Mouse (Mus musculus) small intestine, adult 2 months (tissue): ENCODE data around the gene Sms. TPM values are rescaled to one million over a fixed set of nuclear protein-coding genes. Genes with fewer than 3 reads are reported as not detected.

Experiments
- H3K27ac ChIP-seq: fragments of 200-500 bp; 2 replicates; pipeline ENCODE4 v1.5.1; 2012; ENCODE audit warnings: low read depth, low read length, control low read depth, inconsistent platforms; ENCODE audit not compliant: insufficient read depth
- H3K27me3 ChIP-seq: fragments of 200-500 bp; 2 replicates; pipeline ENCODE4 v1.6.1; 2012; ENCODE audit warnings: mild to moderate bottlenecking, moderate library complexity, low read length, inconsistent platforms; ENCODE audit not compliant: control insufficient read depth, insufficient read depth
- H3K36me3 ChIP-seq: fragments of 200-500 bp; 2 replicates; pipeline ENCODE4 v1.6.1; 2012; ENCODE audit warnings: mild to moderate bottlenecking, low read length, control low read depth, inconsistent platforms; ENCODE audit not compliant: control insufficient read depth, insufficient read depth
- H3K4me1 ChIP-seq: fragments of 200-500 bp; 2 replicates; pipeline ENCODE4 v1.6.1; 2012; ENCODE audit warnings: low read length, inconsistent platforms, mixed read lengths; ENCODE audit not compliant: control insufficient read depth, insufficient read depth, insufficient read length
- H3K4me3 ChIP-seq: fragments of 200-500 bp; 2 replicates; pipeline ENCODE4 v1.5.1; 2012; ENCODE audit warnings: low read depth, mild to moderate bottlenecking, control low read depth, inconsistent platforms, low read length, moderate library complexity
- CTCF ChIP-seq: fragments of 200-500 bp; IDR thresholded peaks from 2 replicates; pipeline ENCODE4 v1.5.1; 2012; ENCODE audit warnings: low read depth, mild to moderate bottlenecking, control low read depth, inconsistent platforms, low read length, moderate library complexity, mixed read lengths; ENCODE audit not compliant: insufficient replicate concordance, insufficient read length; ENCODE audit errors: extremely low read depth
- POLR2A ChIP-seq: fragments of 200-500 bp; IDR thresholded peaks from 2 replicates; pipeline ENCODE4 v1.6.1; 2012; ENCODE audit warnings: low read depth, mild to moderate bottlenecking, control low read depth, inconsistent platforms, low read length, moderate library complexity
- WGBS: fragments of 180-500 bp; shearing (Covaris S2); methylation state at CpG from one replicate; pipeline ENCODE4 v1.1.7; 2018; 5-methylcytosine and 5-hydroxymethylcytosine counted together
- polyA plus RNA-seq: library from polyadenylated mRNA; depleted of rRNA; stranded (reverse); fragments of >200 nt; gene quantifications from 2 replicates; pipeline ENCODE4 v1.2.3, GENCODE M21; 2012; rRNA removed

Gene Sms
- polyA plus RNA-seq = 5.4 and 5.5 TPM in 2 replicates

DNA sequence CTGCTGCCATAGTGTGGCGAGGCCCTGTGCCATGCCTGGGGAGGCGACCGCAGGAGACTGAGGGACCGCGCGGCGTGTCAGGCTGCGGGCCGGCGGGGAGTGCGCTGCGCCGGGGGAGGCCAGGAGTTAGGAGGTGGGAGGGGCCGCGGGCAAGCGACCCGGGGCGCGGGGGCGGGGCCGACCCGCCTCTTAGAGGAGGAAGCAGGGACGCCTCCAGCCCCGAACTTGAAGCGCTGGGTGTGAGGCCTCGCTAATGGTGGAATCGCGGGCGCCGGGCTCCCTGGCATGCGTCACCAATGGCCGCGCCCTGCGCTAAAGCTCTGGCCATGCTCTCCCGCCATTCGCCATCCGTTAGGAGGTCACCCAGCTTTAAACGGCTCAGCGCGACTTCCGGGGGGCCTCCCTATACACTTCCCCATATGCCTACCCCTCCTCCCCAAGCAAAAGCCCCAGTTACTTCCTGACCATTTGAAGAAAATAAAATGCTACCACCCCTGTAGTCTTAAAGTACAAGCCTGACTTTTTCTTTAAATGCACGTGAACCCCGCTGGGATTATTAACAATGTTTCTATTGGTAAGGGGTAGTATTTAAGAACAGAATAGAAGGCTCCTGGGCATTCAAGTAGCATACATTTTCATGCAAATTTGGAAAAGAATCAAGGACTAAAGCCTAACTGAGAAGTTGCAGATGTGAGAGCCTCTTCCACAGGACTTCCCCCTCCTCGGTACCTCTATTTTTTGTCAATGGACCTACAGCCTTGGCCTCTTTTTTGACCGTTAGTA is at the start of gene Sms:
TSS of gene Sms (minus strand) at position 344 of the 783 bp plus-strand sequence.
- TF ChIP-seq POLR2A = no peak
- no peak for TF ChIP-seq CTCF
- no peaks in the 10 kb centered on the region for H3K4me1 ChIP-seq
- H3K27ac ChIP-seq = no peak within 1 kb of the TSS
- H3K36me3 ChIP-seq = no peaks in the 10 kb centered on the region
- 22% methylated on average over 35 of the region's 45 CpGs for WGBS
- H3K27me3 ChIP-seq = no peaks in the 10 kb centered on the region; the same call in 1 of the 2 replicates
- H3K4me3 ChIP-seq = peak within 1 kb of the TSS; percentile 87

DNA sequence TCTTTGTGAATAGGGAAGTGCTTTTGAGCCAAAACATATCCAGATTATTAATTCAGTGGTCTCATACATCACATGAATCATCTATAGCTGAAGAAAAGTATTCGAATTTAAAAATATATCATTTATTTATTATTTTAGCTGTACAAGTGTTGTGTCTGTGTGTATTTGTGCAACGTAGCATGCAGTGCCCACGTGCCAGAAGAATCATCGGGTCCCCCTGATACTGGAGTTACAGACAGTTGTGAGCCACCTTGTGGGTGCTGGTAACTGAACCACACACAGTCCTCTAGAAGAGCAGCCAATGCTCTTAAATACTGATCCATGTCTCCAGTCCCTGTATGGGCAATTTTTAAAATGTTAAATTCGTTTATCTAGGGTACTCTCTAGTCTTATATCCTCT is 14.3 kb upstream of the Sms start:
- no peaks in the 10 kb centered on the region for H3K4me1 ChIP-seq
- TF ChIP-seq CTCF (no peak), POLR2A (no peak)
- no peak overlapping the region for H3K27ac ChIP-seq
- H3K27me3 ChIP-seq = no peaks in the 10 kb centered on the region
- WGBS = 62% methylated on average over 5 of the region's 5 CpGs
- no peaks in the 10 kb centered on the region for H3K36me3 ChIP-seq
- H3K4me3 ChIP-seq = no peak overlapping the region

DNA sequence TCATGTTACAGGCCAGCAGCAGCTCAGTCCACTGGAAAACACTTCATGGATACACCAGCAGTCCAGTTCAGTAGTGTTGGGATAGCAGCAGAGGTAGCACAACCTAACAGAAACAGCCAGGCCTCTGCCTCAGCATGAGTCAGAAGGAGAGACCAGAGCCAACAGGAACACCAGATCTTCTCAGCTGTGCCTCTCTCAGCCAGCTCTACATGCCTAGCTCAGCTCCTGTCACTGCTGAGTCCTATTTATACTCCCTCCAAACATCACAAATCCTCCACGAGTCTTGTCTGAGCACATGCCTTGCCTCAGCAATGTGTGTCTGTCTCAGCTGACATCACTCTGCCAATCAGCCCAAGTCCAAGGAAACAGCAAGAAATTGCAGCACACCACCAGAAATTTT is 12.4 kb upstream of the Sms start:
- H3K36me3 ChIP-seq = no peaks in the 10 kb centered on the region
- WGBS = 83% methylated on average over 1 of the region's 1 CpGs
- no peak overlapping the region for H3K4me3 ChIP-seq
- TF ChIP-seq POLR2A (no peak), CTCF (no peak)
- H3K27ac ChIP-seq = no peak overlapping the region
- H3K4me1 ChIP-seq = no peaks in the 10 kb centered on the region
- no peaks in the 10 kb centered on the region for H3K27me3 ChIP-seq

DNA sequence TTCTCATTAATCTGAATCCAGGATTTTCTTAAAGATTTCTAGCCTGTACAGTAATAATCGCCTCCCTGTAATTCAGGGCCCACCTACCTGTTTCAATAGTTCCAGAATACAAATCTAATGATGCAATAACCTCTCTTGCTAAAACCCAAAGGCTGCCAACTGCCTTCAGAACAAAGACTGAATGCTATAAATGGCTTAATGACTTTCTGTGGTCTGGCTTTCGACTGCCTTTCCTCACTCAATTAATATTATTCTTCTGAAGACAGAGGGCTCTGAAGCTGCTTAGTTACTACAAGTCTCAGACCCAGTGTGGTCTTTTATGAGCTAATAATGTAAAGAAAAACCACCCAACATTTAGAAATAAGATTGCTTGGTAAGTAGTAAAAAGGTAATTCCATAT is 9.8 kb upstream of the Sms start:
- no peaks in the 10 kb centered on the region for H3K36me3 ChIP-seq
- no peak overlapping the region for H3K27ac ChIP-seq
- no peaks in the 10 kb centered on the region for H3K4me1 ChIP-seq
- no peaks in the 10 kb centered on the region for H3K27me3 ChIP-seq
- no peak overlapping the region for H3K4me3 ChIP-seq
- WGBS = 61% methylated on average over 2 of the region's 2 CpGs
- TF ChIP-seq POLR2A = no peak
- no peak for TF ChIP-seq CTCF

DNA sequence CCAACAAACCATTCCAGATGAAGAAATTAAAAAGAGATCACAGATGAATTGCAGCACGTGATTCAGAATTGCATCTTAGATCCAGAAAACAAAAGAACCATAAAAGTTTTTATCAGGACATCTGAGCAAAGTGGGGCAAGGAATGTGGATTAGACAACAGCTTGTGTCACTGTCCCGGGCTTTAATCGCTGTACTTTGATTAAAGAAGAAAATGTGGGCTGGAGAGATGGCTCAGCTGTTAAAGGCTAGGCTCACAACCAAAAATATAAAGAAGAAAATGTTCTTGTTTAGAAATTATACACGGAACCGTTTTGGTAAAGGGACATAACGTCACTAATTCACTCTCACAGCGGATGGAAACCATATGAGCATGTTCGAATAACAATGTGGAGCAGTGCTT is 7.9 kb upstream of the Sms start:
- 72% methylated on average over 8 of the region's 8 CpGs for WGBS
- Histone ChIP-seq H3K36me3 (no peaks in the 10 kb centered on the region), H3K27ac (no peak overlapping the region), H3K27me3 (no peaks in the 10 kb centered on the region), H3K4me1 (no peaks in the 10 kb centered on the region), H3K4me3 (no peak overlapping the region)
- no peak for TF ChIP-seq POLR2A
- TF ChIP-seq CTCF = no peak

DNA sequence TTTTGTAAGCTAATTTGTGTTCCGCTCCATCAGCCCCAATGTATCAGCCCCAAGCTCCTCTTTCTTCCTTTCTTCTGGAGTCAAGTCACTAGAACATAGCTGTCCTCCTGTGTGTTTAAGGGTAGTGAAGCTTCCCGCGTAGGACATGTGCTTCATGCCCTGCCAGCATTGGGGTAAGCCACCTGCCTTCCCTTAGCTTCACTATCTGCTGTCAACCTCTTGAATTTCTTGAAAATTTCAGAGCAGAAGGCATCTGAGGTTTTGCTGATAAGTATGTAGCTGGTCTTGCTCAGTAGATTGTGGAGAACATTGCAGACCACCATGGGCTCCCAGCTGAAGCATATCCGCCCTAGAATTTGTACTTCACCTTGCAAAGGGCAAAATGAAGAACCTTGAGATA is 1.1 kb upstream of the Sms start:
- WGBS = 92% methylated on average over 4 of the region's 4 CpGs
- no peak for TF ChIP-seq CTCF
- no peak for TF ChIP-seq POLR2A

DNA sequence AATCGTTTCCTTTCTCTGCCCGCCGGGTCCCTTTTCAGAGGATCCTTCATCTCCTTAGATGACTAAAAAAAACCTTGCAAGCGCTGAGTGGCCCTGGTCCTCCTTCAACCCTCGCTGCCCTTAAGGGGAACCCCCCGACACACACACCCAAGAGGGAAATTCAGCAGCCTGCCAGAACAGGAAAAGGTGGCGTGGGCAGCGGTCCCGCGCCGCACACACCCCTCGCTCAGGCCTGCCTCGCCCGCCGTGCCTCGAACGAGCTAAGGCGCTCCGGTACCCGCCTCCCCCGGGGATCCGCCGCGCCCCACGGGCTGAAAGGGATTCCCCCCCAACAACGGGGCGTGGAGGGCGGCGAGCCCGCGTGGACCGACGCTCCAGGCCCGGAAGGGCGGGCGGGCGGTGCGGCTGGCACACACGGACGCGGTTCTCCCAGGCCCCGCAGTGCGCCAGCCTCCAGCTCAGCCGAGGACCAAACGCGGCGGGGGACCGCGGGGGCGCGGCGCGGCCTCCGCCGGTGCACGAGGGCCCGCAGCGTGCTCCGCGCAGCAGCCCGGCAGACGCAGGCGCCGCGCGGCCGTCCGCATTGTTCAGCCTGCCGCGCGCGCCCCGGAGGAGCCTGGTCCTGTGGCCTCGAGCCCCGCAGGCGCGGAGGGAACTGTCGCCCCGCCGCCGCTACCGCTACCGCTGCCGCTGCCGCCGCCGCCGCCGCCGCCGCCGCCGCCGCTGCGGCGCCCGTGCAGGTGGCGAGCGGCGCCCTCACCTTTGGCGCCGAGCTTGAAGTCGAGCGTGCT is 747 bp downstream of the Sms start:
- no peaks in the 10 kb centered on the region for H3K36me3 ChIP-seq
- H3K4me1 ChIP-seq = no peaks in the 10 kb centered on the region
- 15% methylated on average over 96 of the region's 104 CpGs for WGBS
- no peak overlapping the region for H3K27ac ChIP-seq
- H3K4me3 ChIP-seq = peak overlapping the region; percentile 87
- TF ChIP-seq POLR2A (no peak), CTCF (no peak)
- H3K27me3 ChIP-seq = no peaks in the 10 kb centered on the region; the same call in 1 of the 2 replicates

More for the DNA sequence above, 1.1 kb upstream of the Sms start:
- H3K27me3 ChIP-seq = no peaks in the 10 kb centered on the region; the same call in 1 of the 2 replicates
- no peak overlapping the region for H3K4me3 ChIP-seq
- H3K4me1 ChIP-seq = no peaks in the 10 kb centered on the region
- no peaks in the 10 kb centered on the region for H3K36me3 ChIP-seq
- H3K27ac ChIP-seq = no peak overlapping the region
